In genomic region chr12:71577349-71577748, GRCm38 (mm10) we compare ENCODE assay signal across 7 mouse cellular contexts.
DNase-seq lines count a peak whose midpoint lies in the region; ATAC-seq lines count a peak whose summit lies in the region.

No protein-coding gene starts in this region.

- 0 out of 2 replicates have a peak overlapping the region, but pooled peaks have one; percentile 14 for H3K27ac ChIP-seq in embryonic facial prominence, embryonic 10.5 days (replicated peaks)
- no peak overlapping the region for H3K27ac ChIP-seq in hindbrain, embryonic 15.5 days (replicated peaks)
- H3K27ac ChIP-seq in limb, embryonic 15.5 days: no peak overlapping the region
- no peak overlapping the region for H3K27ac ChIP-seq in midbrain, embryonic 13.5 days

- no peak overlapping the region for H3K9ac ChIP-seq in hindbrain, embryonic 15.5 days
- H3K9ac ChIP-seq in limb, embryonic 15.5 days: no peak overlapping the region
- no peak overlapping the region for H3K9ac ChIP-seq in midbrain, embryonic 13.5 days (replicated peaks)

- WGBS in embryonic facial prominence, embryonic 10.5 days: 4% methylated on average over 9 of the region's 9 CpGs
- WGBS in hindbrain, embryonic 15.5 days: 5% methylated on average over 9 of the region's 9 CpGs
- WGBS in limb, embryonic 15.5 days: 2% methylated on average over 9 of the region's 9 CpGs
- 8% methylated on average over 9 of the region's 9 CpGs for WGBS in midbrain, embryonic 13.5 days

- H3K9me3 ChIP-seq in embryonic facial prominence, embryonic 10.5 days: no peaks in the 10 kb centered on the region
- H3K9me3 ChIP-seq in hindbrain, embryonic 15.5 days: no peaks in the 10 kb centered on the region
- no peaks in the 10 kb centered on the region for H3K9me3 ChIP-seq in limb, embryonic 15.5 days
- no peaks in the 10 kb centered on the region for H3K9me3 ChIP-seq in midbrain, embryonic 13.5 days

- peak; percentile 89 for DNase-seq in ES-CJ7 (ENCODE audit: low read depth, low spot score)
- peak; percentile 44 for DNase-seq in adrenal gland, adult 8-10 months
- DNase-seq in embryonic facial prominence, embryonic 10.5 days (ENCODE audit: low spot score): peak; percentile 76
- DNase-seq in yolk sac, embryonic 10.5 days (ENCODE audit: low spot score): peak; percentile 51

- no peaks in the 10 kb centered on the region for H3K36me3 ChIP-seq in embryonic facial prominence, embryonic 10.5 days (replicated peaks)
- H3K36me3 ChIP-seq in hindbrain, embryonic 15.5 days: no peaks in the 10 kb centered on the region
- H3K36me3 ChIP-seq in limb, embryonic 15.5 days: no peaks in the 10 kb centered on the region
- H3K36me3 ChIP-seq in midbrain, embryonic 13.5 days: no peaks in the 10 kb centered on the region

- H3K4me2 ChIP-seq in hindbrain, embryonic 15.5 days: peak overlapping the region; percentile 52
- H3K4me2 ChIP-seq in limb, embryonic 15.5 days: peak overlapping the region; percentile 54
- peak overlapping the region; percentile 39 for H3K4me2 ChIP-seq in midbrain, embryonic 13.5 days (replicated peaks)

- no peak for ATAC-seq in hindbrain, embryonic 15.5 days (ENCODE audit: low FRiP score, low read depth)
- ATAC-seq in limb, embryonic 15.5 days (ENCODE audit: insufficient number of reproducible peaks, low FRiP score, low TSS enrichment, low read depth): no peak
- ATAC-seq in midbrain, embryonic 13.5 days: no peak

- H3K4me1 ChIP-seq in embryonic facial prominence, embryonic 10.5 days: peaks cover 30% of the 10 kb centered on the region
- peaks cover 40% of the 10 kb centered on the region for H3K4me1 ChIP-seq in hindbrain, embryonic 15.5 days (replicated peaks)
- H3K4me1 ChIP-seq in limb, embryonic 15.5 days: peaks cover 15% of the 10 kb centered on the region
- peaks cover 61% of the 10 kb centered on the region for H3K4me1 ChIP-seq in midbrain, embryonic 13.5 days (replicated peaks)

- H3K4me3 ChIP-seq in embryonic facial prominence, embryonic 10.5 days: peak overlapping the region; percentile 49
- H3K4me3 ChIP-seq in hindbrain, embryonic 15.5 days: peak overlapping the region; percentile 24
- peak overlapping the region; percentile 32 for H3K4me3 ChIP-seq in limb, embryonic 15.5 days
- no peak overlapping the region for H3K4me3 ChIP-seq in midbrain, embryonic 13.5 days (replicated peaks)

- no peaks in the 10 kb centered on the region for H3K27me3 ChIP-seq in embryonic facial prominence, embryonic 10.5 days (replicated peaks; ENCODE audit: low read depth, poor library complexity, severe bottlenecking)
- H3K27me3 ChIP-seq in hindbrain, embryonic 15.5 days: no peaks in the 10 kb centered on the region
- no peaks in the 10 kb centered on the region for H3K27me3 ChIP-seq in limb, embryonic 15.5 days
- no peaks in the 10 kb centered on the region for H3K27me3 ChIP-seq in midbrain, embryonic 13.5 days
